Mouse (Mus musculus): Measurements from ENCODE around the gene Nfkbib.

- TF ChIP-seq CTCF (IDR thresholded peaks at IDR 0.05; ENCODE audit: extremely low read depth, insufficient read length, insufficient replicate concordance, low read depth, low read length): no peak
- TF ChIP-seq POLR2A (IDR thresholded peaks at IDR 0.05; ENCODE audit: low read depth, low read length): no peak
Measured at GRCm38 (mm10) chr7:28780857-28781256, 13.5 kb upstream of the Nfkbib start.

All from small intestine, adult 2 months (tissue).